Comparison of ENCODE assay signal across 15 mouse cellular contexts in genomic region chr3:135650773-135651555, GRCm38 (mm10). TPM values are rescaled to one million over a fixed set of nuclear protein-coding genes. Genes with fewer than 3 reads are reported as not detected.
DNase-seq lines count a peak whose midpoint lies in the region; ATAC-seq and TF ChIP-seq lines count a peak whose summit lies in the region.
"Had no signal": no experiment of that assay in that cellular context is flagged by ENCODE, and none has a peak within 500 bp of the region (broad histone marks: within the 10 kb centered on the region; RNA-seq: fewer than 3 reads in every experiment).

No protein-coding gene starts in this region.

- intact Hi-C loops in heart, postnatal 36 days (cut with DNase I), result no loop called here

- H3K9me3 ChIP-seq in limb, embryonic 13.5 days, result no peaks in the 10 kb centered on the region
- H3K9me3 ChIP-seq in limb, embryonic 10.5 days (replicated peaks), result no peaks in the 10 kb centered on the region
- H3K9me3 ChIP-seq in neural tube, embryonic 15.5 days (replicated peaks), result no peaks in the 10 kb centered on the region
- H3K9me3 ChIP-seq: forebrain, embryonic 12.5 days; hindbrain, embryonic 15.5 days; liver, embryonic 15.5 days had no signal

- H3K4me1 ChIP-seq in limb, embryonic 13.5 days, result peaks cover 10% of the 10 kb centered on the region
- no peaks in the 10 kb centered on the region for H3K4me1 ChIP-seq in limb, embryonic 10.5 days
- H3K4me1 ChIP-seq in neural tube, embryonic 15.5 days, result peaks cover 7% of the 10 kb centered on the region; the same call in 1 of the 2 replicates
- H3K4me1 ChIP-seq: forebrain, embryonic 12.5 days; liver, embryonic 15.5 days had no signal

- 54% methylated on average over 15 of the region's 15 CpGs for WGBS in limb, embryonic 13.5 days
- WGBS in limb, embryonic 10.5 days, result 89% methylated on average over 15 of the region's 15 CpGs
- WGBS in neural tube, embryonic 15.5 days, result 64% methylated on average over 15 of the region's 15 CpGs

- no peak overlapping the region for H3K4me3 ChIP-seq in limb, embryonic 13.5 days
- no peak overlapping the region for H3K4me3 ChIP-seq in limb, embryonic 10.5 days
- no peak overlapping the region for H3K4me3 ChIP-seq in neural tube, embryonic 15.5 days (replicated peaks)
- H3K4me3 ChIP-seq: forebrain, embryonic 12.5 days; hindbrain, embryonic 15.5 days; liver, embryonic 15.5 days; myocyte had no signal

- H3K4me2 ChIP-seq in limb, embryonic 13.5 days (replicated peaks), result 0 out of 2 replicates have a peak overlapping the region, but pooled peaks have one; percentile 7
- H3K4me2 ChIP-seq in neural tube, embryonic 15.5 days, result no peak overlapping the region
- H3K4me2 ChIP-seq: forebrain, embryonic 12.5 days; hindbrain, embryonic 15.5 days; liver, embryonic 15.5 days had no signal

- DNase-seq in heart, adult 11 months, result peak; percentile 79
- no peak for DNase-seq in heart, postnatal 36 days
- no peak for DNase-seq in limb, embryonic 10.5 days (ENCODE audit: low spot score)
- DNase-seq in brain, embryonic 14.5 days (ENCODE audit: low read depth), result peak; percentile 15
- no peak for DNase-seq in frontal cortex, postnatal 14 days (ENCODE audit: low spot score in 2 of 2)
- DNase-seq: adrenal gland, adult 8-10 months; cerebellum, adult 9-11 months; heart, adult 18-20 months; thymus, postnatal 36 days had no signal

- H3K36me3 ChIP-seq in limb, embryonic 13.5 days, result peaks cover 40% of the 10 kb centered on the region
- peaks cover 35% of the 10 kb centered on the region for H3K36me3 ChIP-seq in limb, embryonic 10.5 days
- H3K36me3 ChIP-seq in neural tube, embryonic 15.5 days, result peaks cover 9% of the 10 kb centered on the region; the same call in 1 of the 2 replicates

- H3K27me3 ChIP-seq in limb, embryonic 13.5 days, result no peaks in the 10 kb centered on the region
- no peaks in the 10 kb centered on the region for H3K27me3 ChIP-seq in limb, embryonic 10.5 days (ENCODE audit: low read depth, poor library complexity, severe bottlenecking)
- H3K27me3 ChIP-seq in neural tube, embryonic 15.5 days (replicated peaks), result no peaks in the 10 kb centered on the region
- H3K27me3 ChIP-seq: forebrain, embryonic 12.5 days; hindbrain, embryonic 15.5 days; liver, embryonic 15.5 days had no signal

- no peak for TF ChIP-seq POLR2A in brain, embryonic 14.5 days (IDR thresholded peaks at IDR 0.05; ENCODE audit: borderline replicate concordance, extremely low read depth, insufficient read depth, insufficient read length, poor library complexity, severe bottlenecking)

- ATAC-seq in limb, embryonic 13.5 days (ENCODE audit: low FRiP score, low read depth), result no peak
- no peak for ATAC-seq in neural tube, embryonic 15.5 days (ENCODE audit: low FRiP score)

- no peak for TF ChIP-seq CTCF in brain, embryonic 14.5 days (IDR thresholded peaks at IDR 0.05; ENCODE audit: borderline replicate concordance, extremely low read depth, insufficient read depth, insufficient read length)

- H3K27ac ChIP-seq in limb, embryonic 13.5 days, result no peak overlapping the region
- H3K27ac ChIP-seq in limb, embryonic 10.5 days, result no peak overlapping the region
- 0 out of 2 replicates have a peak overlapping the region, but pooled peaks have one; percentile 9 for H3K27ac ChIP-seq in neural tube, embryonic 15.5 days (replicated peaks)
- H3K27ac ChIP-seq: forebrain, embryonic 12.5 days; hindbrain, embryonic 15.5 days; liver, embryonic 15.5 days had no signal

- H3K9ac ChIP-seq in limb, embryonic 13.5 days, result no peak overlapping the region
- H3K9ac ChIP-seq in neural tube, embryonic 15.5 days (replicated peaks), result no peak overlapping the region
- H3K9ac ChIP-seq: forebrain, embryonic 12.5 days; hindbrain, embryonic 15.5 days; liver, embryonic 15.5 days had no signal

RNA-seq across cellular contexts. Expression of gene Nfkb1, which starts 40.4 kb away (rescaled TPM):
- 10 to 100 TPM; 36.9 to 37.9 TPM for total RNA-seq in heart, postnatal 36 days (2021)
- 15.8 and 16.0 TPM in 2 replicates for polyA plus RNA-seq in limb, embryonic 13.5 days (2015; fragmentation: Nextera tagmentation; extraction: Ambion mirVana)
- polyA plus RNA-seq in limb, embryonic 10.5 days (2016; fragmentation: Nextera tagmentation; extraction: Ambion mirVana), result 10.7 and 12.0 TPM in 2 replicates
- 25.0 and 25.5 TPM in 2 replicates for polyA plus RNA-seq in brain, embryonic 14.5 days (2012; rRNA removed)
- 7.7 and 21.5 TPM in 2 replicates for polyA plus RNA-seq in neural tube, embryonic 15.5 days (2015; fragmentation: Nextera tagmentation; extraction: Ambion mirVana)

Comparison
In these comparisons a context has a peak if more than half of its experiments do, and no peak if none do; other contexts are left out.
1. DNase-seq: peak in heart, adult 11 months (single experiment) and brain, embryonic 14.5 days (single experiment); none in heart, postnatal 36 days (0 of 2), limb, embryonic 10.5 days (single experiment) and frontal cortex, postnatal 14 days (0 of 2).